Mouse (Mus musculus) urinary bladder, adult 18-20 months (tissue): ENCODE measurements around the gene Il15.

ENCODE experiments used
- DNase-seq, 2 experiments: peaks; one replicate each; pipeline ENCODE4 v3.0.0; 2022; ENCODE audit warnings: low spot score in 2 of 2, mixed read lengths in 2 of 2

Il15 gene

DNA sequence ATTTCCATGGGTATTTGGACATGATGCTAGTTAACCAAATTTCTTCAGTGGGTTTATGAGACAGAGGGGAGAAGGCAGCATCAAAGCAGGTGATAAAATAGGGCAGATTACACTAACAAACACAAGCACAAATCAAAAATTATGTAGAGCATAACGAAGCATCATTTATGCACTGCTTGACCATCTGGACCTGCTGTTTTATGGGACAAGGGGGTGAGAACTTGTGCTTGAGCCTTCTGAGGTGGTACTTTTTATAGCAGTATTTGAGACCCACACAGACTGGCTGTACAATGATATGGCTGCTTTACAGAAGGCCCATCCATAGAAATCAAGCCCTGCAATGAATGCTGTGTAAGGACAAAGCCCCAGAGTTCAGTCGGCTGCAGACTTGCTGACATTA lies 46.9 kb downstream of the Il15 start:
- DNase-seq = no peak

DNA sequence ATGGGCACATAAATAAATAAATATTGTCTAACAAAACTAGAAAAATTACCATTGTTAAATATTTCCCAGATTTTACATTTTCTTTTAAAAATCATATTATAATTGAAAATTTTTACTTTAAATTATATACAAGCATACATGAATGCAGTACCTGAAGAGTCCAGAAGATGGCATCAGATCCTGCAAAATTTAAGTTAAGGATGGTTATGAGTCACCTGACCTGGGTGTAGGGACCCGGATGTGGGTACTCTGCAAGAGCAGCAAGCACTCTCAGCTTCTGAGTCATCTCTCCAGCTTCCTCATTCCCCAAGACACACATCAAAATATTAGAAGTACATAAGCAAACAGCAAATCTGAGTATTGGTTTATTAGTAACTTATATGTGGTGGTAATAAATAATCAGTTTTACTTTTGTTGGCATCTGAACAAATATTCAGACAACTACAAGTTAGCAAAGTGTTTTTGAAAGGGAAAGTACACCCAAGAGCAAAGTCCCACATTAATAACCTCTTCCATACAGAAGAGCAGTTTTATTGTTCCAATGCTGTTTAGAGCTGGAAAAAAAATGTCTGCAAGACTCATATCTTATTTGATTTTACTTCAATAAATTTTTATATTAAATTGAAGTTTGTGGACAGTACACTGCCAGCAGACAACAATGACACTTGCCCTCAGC lies 51.6 kb downstream of the Il15 start:
- DNase-seq = no peak

DNA sequence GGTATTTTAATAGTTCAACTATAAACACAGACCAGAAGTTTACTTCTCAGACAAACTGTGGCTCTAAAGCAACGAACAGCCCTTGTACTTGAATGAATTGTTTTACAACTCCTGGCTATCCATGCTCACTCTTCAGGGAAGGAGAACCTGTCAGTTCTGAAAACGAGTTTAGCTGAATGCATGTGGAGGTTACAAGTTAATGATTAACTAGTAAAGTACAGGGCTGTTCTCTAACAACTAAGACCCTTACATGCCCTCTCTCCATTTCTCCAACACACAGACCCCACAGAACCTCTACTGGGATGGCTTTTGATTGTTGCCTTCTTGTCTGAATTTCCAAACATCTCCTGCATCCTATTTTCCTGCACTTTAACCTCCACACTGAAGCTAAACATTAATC lies 53.7 kb downstream of the Il15 start:
- DNase-seq = no peak

DNA sequence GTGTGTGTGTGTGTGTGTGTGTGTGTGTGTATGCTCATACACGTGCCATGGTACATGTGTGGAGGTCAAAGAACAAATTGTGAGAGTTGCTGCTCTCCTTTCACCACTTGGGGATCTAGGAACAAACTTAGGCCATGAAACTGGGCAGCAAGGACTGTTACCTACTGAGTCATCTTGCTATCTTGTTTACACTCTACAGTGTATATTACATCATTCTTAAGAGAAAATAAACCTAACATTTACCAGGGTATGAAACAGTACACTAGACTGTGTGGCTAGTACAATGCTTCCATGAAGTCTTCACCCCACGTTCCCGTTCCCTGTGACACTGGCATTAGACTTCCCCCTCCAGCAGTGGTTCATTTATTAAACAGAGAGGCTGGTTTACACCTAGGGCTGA lies 56.5 kb downstream of the Il15 start:
- DNase-seq = no peak

DNA sequence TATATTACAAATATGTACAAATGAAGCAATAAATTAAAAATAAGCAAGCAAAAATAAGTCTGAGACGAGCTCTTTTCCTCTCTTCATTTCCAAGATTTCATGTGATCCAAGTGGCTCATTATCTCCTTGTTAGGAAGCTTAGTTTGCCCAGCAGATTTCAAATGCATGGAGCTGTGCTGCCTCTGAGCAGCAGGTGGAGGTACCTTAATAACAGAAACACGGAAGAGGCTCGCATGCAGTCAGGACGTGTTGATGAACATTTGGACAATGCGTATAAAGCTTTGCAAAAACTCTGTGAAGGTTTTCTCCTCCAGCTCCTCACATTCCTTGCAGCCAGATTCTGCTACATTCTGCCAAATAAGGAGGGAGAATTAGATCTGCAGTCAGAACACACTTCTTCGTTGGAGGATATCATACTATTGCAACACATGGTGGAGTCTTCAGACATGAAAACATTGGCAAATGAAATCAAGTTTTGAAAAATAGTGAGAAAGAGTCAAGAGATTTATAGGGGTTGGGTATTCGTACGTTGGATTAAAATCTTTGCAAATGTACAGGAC lies 71.3 kb downstream of the Il15 start:
- DNase-seq = no peak

DNA sequence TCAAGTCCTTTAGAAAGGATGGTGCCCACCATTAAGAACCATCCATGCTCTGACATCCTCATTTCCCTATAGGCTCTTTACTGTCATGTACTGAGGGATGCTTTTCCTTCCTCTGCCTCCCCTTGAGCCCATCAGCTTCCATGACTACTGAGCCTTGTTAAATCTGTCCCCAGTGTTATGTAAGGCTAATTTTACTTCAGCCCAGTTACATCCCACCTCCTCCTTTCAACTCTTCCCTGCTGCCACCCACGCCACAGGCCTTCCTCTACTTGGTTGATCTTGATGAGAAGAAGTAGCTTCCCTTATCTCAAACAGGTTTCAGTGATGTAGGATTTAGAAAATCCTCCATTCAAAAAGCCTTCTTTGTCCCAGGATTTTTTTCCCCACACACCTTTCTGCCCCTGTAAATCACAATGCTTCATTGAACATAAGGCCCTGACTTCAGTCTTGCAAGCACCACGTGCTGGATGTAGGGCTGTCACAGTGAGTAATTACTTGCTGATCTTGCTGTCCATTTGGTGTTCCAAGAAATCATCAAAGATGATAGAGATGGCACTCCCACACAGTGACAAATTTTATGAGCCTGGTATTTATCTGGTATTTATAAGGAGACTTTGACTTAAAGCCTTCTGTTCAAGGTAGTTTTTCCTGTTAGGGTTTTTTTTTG lies 74.9 kb downstream of the Il15 start:
- no peak for DNase-seq

DNA sequence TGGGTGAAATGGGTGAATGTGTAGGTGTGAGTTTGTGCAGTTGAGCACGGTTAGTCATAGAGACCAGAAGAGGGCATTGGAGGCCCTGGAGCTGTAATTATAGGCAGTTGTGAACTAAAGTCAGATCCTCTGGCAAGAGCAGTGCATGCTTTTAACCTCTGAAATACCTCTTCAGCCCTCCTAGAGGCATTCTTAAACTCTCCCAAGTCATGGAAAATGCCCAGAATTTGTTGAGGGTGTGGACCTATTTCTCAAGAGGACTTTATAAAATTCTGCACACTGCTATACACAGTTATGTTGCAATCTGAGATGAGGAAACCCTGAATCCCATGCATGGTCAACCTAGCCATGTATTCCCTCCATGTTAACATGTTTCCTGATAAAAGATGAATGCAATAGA lies 77.0 kb downstream of the Il15 start:
- DNase-seq = no peak

DNA sequence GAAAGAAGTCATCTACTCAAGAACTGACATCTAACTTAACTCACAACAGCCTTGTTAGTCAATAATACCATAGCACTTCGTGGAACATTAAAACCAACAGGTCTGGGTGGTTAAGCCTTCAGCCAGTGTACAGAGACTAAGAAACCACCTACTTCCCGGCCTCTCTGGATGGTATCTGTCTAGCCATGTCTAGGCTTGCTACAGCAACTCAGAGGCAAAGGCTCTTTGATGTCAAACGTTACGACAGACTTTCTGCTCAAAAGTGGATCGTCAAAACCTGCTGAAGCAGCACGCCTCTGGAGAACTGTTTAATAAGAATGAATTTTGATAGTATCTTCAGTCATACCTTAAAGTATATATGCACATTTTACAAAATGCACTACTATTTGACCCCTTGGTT lies 77.4 kb downstream of the Il15 start:
- DNase-seq = no peak

DNA sequence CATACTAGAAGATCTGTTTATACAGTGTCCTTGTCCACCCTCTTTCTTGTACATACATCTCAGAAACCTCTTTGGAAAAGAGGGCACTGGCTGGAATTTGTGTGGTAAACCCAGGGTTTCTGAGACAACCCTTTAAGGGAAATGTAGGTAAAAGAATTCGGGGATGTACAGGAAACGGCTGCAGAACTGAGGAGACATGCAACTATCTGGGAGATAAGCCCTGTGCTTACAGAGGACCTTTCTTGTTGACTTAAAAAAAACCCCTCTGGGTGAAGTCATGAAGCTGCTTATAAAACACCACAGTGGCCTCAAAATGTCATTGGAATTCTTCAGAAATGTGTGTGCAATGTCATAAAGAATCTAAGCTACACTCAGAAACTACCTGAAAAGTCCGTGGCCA lies 85.6 kb downstream of the Il15 start:
- DNase-seq = no peak

DNA sequence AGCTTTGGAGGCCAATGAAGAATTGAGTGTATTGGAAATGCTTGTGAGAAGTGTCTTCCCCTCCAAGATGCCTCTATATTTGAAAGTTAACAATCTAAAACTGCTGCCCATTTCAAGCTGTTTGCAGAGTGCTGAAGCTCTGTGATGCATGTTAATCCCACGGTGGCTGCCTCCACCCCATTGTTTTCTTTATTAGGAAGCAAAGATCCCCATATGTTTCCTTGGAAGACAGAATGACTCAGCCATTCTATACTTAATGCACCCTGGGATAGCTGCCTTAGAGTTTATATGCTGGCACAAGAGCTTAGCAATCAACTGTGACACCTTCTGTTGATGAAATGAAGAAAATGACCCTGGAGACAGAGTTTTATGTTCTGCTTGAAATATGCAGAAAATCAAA lies 96.6 kb downstream of the Il15 start:
- DNase-seq = no peak

DNA sequence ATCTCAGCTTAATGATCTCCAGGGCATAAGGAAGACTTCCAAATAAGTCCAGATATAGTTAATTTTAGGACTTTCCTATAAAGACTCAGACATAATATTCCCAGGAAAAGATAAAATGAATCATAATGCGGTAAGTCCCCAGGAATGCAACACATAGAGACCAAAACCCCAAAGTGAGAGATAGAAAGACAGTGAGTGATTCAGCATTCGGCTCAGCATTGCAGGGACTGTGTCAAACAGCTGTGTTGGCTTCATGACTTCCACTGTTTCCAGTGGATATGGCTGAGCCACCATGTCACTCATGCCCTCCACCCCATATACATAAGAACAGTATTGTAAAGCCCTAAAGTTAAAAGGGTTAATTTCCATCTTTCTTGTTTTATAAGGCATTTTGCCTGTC lies 106.8 kb downstream of the Il15 start:
- DNase-seq = no peak

DNA sequence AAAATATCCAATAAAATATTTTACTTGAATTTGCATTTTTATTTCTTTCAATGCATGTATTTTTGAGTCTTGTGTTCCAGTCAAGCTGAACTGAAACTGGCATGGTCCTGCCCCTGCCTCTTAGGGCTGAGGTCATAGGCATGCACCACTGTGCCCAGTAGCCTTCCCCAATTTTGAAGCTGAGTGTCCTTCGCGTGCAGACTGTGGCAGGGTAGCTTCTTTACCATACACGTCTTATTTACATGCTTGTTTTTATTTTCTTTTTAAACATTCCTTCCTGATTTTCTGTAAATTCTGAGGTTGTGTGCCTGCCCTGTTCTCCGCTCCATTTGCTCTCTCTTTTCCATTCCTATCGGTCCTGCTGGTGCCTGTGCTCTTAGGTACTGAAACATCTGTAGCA lies 111.4 kb downstream of the Il15 start:
- DNase-seq = no peak

DNA sequence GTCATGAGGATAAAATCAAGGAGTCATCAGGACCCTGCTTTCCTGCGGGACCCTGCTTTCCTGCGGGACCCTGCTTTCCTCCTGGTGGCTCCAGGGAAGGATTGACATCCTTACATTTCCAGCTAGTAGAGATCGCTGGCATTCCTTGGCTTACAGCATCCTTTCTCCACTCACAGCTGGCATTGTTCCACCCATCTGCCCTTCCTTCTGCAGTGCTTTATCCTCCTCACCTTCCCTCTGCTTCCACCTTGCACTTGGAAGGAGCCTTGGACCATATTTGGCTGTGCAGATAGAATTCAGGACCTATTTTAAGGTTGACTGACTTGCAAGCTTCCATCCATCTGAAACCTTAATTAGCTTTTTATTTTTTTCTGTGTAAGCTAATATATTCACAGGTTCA lies 117.2 kb downstream of the Il15 start:
- no peak for DNase-seq

DNA sequence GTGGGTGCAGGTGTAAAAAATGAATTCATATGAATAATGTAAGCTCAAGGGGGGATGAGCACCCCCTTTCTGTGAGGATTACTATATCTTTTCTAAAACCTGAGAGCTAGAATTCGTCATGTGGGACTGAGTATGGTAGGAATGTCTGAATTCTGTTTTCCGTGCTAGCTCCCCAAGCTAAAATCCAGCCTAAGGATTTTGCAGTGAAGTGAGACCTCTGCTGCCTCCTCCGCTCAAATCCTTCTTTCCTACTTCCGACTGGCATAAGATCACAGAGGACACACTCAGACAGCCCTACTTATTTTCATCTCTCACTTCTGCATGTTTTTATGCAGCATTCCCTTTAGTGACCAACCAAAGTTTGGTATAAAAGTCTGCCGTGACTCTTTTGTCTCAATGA lies 121.0 kb downstream of the Il15 start:
- DNase-seq = no peak
